Mouse (Mus musculus) cerebellum, postnatal 14 days (tissue): ENCODE data around the gene Gm37240.

Experiments used
- DNase-seq, 2 experiments: peaks; one replicate each; pipeline ENCODE4 v3.0.0; 2021; ENCODE audit warnings: mixed read lengths in 2 of 2

Gm37240 gene

GRCm38 (mm10) chr3:85820839-85821548 is 66.3 kb downstream of the Gm37240 start:
- no peak for DNase-seq

- no peak for DNase-seq
Measured at GRCm38 (mm10) chr3:85819319-85819718, 68.0 kb downstream of the Gm37240 start.

GRCm38 (mm10) chr3:85817191-85817590 is 70.1 kb downstream of the Gm37240 start, which contains the start of gene Fam160a1:
Gene Fam160a1, minus strand, starts transcription at chr3:85817291.
- DNase-seq = no peak

- DNase-seq = no peak
Measured at GRCm38 (mm10) chr3:85814241-85814640, 73.1 kb downstream of the Gm37240 start.

- DNase-seq = no peak
Measured at GRCm38 (mm10) chr3:85813101-85814014, 74.0 kb downstream of the Gm37240 start.

GRCm38 (mm10) chr3:85812010-85812409 is 75.3 kb downstream of the Gm37240 start:
- DNase-seq = no peak

GRCm38 (mm10) chr3:85793166-85793565 is 94.2 kb downstream of the Gm37240 start:
- no peak for DNase-seq

GRCm38 (mm10) chr3:85789748-85790147 is 97.6 kb downstream of the Gm37240 start:
- peak in 1 of 2 experiments; percentile 60 for DNase-seq

- DNase-seq = no peak
Measured at GRCm38 (mm10) chr3:85786501-85786900, 100.8 kb downstream of the Gm37240 start.

- peak in 1 of 2 experiments; percentile 29 for DNase-seq
Measured at GRCm38 (mm10) chr3:85780906-85781305, 106.4 kb downstream of the Gm37240 start.

GRCm38 (mm10) chr3:85780332-85780731 is 107.0 kb downstream of the Gm37240 start:
- no peak for DNase-seq

GRCm38 (mm10) chr3:85777841-85778240 is 109.5 kb downstream of the Gm37240 start:
- DNase-seq = no peak

GRCm38 (mm10) chr3:85777356-85777755 is 110.0 kb downstream of the Gm37240 start:
- no peak for DNase-seq

GRCm38 (mm10) chr3:85776707-85777106 is 110.6 kb downstream of the Gm37240 start:
- no peak for DNase-seq

GRCm38 (mm10) chr3:85776126-85776525 is 111.2 kb downstream of the Gm37240 start:
- no peak for DNase-seq

- no peak for DNase-seq
Measured at GRCm38 (mm10) chr3:85773886-85774285, 113.4 kb downstream of the Gm37240 start.

- DNase-seq = peak; percentile 18 to 24
Measured at GRCm38 (mm10) chr3:85773425-85773824, 113.9 kb downstream of the Gm37240 start.

- DNase-seq = no peak
Measured at GRCm38 (mm10) chr3:85764937-85765337, 122.4 kb downstream of the Gm37240 start.

- no peak for DNase-seq
Measured at GRCm38 (mm10) chr3:85764008-85764834, 123.1 kb downstream of the Gm37240 start.

- no peak for DNase-seq
Measured at GRCm38 (mm10) chr3:85757944-85758343, 129.4 kb downstream of the Gm37240 start.

- no peak for DNase-seq
Measured at GRCm38 (mm10) chr3:85757435-85757834, 129.9 kb downstream of the Gm37240 start.

GRCm38 (mm10) chr3:85749348-85749747 is 138.0 kb downstream of the Gm37240 start:
- DNase-seq = no peak

GRCm38 (mm10) chr3:85748863-85749262 is 138.5 kb downstream of the Gm37240 start:
- no peak for DNase-seq
